Mouse (Mus musculus) kidney, adult 8-10 months (tissue): Measurements from ENCODE around the gene Gpank1.
A peak's percentile ranks its signal among the peaks of the same experiment; 100 is the strongest.

Source experiments
- DNase-seq, 2 experiments: peaks; one replicate each; pipeline ENCODE4 v3.0.0; 2022

Gene Gpank1

GRCm38 (mm10) chr17:35132174-35132560 lies 10.9 kb downstream of the Gpank1 start:
- DNase-seq: no peak

- DNase-seq: no peak
Measured at GRCm38 (mm10) chr17:35133517-35133916, 12.3 kb downstream of the Gpank1 start.

DNA sequence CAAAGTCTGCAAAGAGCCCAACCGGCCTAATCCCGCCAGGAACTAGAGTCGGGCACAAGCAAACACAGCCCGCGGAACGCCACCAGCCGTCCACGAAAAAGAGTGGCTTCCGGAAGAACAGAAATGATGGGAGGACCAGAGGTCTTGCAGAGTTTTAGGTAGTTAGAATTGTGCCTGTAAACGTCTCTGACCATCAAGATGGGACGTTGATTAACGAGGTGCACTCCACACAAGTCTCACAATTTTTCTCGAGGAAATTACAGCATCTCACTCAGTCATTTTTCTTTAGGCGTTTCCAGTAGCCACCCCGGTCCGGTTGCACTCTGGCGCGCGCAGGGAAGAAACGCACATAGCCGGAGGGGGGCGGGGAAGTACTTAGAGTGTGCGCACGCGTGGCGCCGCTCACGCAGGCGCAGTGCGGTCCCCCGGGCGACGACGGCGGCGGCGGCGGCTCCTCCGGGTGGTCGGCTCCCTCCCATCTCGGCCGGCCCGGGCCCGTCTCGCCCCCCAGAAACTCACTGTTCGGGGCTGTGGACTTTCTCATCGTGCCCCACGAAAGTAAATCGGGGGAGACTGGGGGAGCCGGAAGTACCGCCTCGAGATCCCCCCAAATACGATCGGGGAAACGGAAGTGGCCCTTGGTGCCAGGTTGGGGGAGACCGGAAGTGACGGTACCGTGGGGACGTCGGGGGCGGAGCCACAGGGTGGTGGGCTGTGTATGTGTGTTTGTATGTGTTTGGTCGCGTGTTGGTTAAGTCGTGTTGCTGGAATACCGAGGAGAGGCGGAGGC lies 13.7 kb downstream of the Gpank1 start, which contains the start of gene Bag6:
Gene Bag6, plus strand, starts transcription at position 378 of the 790 bp plus-strand sequence.
- DNase-seq: peak; percentile 92 to 93

DNA sequence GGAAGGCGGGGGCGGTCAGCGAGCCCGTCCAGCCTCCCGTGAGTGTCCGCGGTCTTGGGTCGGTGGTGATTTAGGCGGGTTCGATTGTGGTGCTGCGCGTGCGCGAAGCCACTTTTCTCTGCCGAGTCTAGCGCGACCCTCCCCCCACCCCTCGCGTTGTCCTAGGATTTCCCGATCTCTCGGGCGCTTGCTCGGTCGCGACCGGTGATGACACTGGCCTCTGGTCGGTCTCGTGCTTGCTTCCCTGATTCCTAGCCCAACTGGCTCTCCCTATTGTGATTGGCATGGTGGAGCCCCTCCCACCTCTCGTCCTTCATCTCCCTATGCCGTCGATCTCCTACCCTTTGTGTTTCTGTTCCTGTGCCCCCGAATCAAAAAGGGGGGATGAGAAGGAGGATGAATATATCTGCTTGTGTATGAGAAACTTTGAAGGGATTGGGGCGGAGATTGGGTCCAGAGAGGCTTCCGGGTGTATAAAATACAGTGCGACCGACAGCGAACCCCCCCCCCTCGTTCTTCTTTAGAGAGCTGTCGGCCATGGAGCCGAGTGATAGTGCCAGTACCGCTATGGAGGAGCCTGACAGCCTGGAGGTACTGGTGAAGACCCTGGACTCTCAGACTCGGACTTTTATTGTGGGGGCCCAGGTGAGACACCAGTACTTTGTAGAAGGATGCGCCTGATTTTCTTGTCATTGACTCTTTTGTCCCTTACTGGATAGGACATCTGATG lies 14.5 kb downstream of the Gpank1 start:
- DNase-seq: no peak

- no peak for DNase-seq
Measured at GRCm38 (mm10) chr17:35139269-35139668, 18.0 kb downstream of the Gpank1 start.

- DNase-seq: no peak
Measured at GRCm38 (mm10) chr17:35140490-35140996, 19.3 kb downstream of the Gpank1 start.

DNA sequence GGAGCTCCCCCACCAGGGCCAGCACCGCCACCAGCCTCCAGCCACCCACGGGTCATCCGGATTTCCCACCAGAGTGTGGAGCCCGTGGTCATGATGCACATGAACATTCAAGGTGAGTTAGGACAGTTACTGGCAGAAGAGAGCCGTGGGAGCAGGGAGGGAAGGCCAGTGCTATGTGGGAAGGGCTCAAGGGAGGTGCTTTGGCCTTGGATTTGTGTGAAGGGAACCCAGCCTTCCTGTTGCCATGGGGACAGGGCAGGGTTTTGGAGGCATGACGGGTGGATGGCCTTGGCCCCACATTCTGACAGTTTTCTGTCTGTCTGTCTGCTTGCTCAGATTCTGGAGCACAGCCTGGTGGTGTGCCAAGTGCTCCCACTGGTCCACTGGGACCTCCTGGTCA lies 20.7 kb downstream of the Gpank1 start:
- no peak for DNase-seq

- DNase-seq: no peak
Measured at GRCm38 (mm10) chr17:35146139-35146538, 24.9 kb downstream of the Gpank1 start.

DNA sequence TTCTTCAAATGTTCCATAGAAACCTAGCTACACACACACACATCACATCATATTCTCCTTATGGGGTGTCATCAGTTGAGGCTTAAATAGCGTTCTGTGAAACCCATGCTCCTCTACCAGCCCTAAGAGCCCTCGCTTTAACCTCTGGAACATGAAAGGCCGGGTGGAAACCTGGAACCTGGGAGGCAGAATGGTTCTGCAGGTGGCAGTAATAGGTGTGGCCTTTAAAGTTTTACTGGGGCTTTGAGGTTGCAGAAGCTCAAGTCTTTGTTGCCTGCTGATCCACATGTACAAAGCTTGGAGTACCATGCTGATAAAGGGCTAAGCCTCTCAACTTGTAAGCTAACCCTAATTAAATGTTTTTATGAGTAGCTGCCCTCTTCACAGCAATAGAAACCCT lies 26.1 kb downstream of the Gpank1 start:
- no peak for DNase-seq

DNA sequence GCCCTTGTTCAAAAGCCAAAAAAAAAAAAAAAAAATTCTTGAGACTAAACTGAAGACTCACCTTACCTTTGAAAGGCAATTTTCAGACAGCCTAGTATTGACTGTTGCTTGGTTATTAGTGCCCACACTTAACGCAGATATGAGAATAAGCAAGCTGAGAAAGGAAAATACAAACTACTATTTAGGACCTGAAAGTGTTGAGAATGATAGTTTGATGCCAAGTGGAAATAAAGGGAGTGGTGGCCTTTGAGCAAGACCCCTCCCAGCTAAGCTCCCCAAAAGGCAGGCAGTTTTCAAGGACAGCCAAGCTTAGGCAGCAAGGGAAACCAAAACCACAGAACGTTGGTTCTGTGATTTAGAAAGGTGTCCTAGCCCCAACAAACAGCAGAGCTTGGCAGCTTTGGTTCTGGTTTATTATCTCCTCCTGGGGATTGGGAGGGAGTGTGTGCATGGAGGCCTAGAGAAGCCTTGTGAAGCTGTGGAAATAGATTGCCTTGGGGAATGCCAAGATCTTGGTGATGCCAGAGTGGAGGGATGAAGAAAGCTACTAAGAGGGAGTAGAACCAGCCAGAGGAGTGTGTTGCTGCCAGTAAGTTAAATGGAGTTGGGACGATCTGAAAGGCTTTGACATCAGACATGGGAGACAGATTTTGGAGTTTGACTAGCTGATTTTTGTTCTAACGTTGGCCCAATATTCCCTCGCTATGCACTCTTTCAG lies 26.8 kb downstream of the Gpank1 start:
- DNase-seq: no peak

- no peak for DNase-seq
Measured at GRCm38 (mm10) chr17:35152121-35152520, 30.9 kb downstream of the Gpank1 start.

DNA sequence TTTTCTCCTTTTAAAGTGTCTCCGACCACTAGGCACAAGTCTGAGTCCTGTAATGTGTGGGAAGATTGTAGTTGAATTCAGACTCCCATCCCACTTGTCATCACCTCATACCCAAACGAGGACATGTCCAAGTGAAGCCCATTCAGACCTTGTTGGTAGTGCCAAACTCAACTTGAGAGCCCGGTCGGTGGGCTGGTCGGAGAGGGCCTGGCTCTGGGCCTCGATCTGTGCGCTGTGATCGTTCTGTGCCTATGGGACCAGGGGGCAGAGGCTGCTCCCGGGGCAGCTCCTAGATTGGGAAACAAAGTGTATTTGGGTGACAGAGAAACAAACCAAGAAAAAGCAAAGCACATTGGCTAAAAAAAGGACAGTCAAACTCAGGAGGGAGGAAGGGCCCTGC lies 31.8 kb downstream of the Gpank1 start:
- DNase-seq: no peak

- no peak for DNase-seq
Measured at GRCm38 (mm10) chr17:35153931-35154330, 32.7 kb downstream of the Gpank1 start.

DNA sequence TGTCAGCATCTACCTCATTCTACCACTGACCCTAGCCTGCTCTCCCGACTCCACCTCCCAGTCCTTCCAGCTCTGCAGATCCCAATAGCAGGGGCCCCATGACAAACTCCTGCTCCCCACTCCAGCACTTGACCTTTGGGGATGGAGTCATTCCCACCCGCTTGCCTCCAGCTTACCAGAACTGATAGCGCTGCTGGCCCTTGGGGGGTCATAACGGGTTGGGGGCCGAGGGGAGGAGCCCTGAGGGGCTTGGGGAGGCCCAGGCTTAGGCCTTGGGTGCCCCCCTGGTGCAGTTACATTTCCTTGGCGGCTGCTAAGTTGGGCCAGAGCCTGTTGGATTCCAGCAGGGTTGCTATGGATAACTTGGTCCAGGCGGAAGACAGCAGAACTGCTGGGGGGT lies 33.4 kb downstream of the Gpank1 start:
- no peak for DNase-seq

- no peak for DNase-seq
Measured at GRCm38 (mm10) chr17:35155451-35155850, 34.2 kb downstream of the Gpank1 start.

- DNase-seq: no peak
Measured at GRCm38 (mm10) chr17:35156461-35157200, 35.4 kb downstream of the Gpank1 start.

- no peak for DNase-seq
Measured at GRCm38 (mm10) chr17:35157254-35157653, 36.0 kb downstream of the Gpank1 start.

DNA sequence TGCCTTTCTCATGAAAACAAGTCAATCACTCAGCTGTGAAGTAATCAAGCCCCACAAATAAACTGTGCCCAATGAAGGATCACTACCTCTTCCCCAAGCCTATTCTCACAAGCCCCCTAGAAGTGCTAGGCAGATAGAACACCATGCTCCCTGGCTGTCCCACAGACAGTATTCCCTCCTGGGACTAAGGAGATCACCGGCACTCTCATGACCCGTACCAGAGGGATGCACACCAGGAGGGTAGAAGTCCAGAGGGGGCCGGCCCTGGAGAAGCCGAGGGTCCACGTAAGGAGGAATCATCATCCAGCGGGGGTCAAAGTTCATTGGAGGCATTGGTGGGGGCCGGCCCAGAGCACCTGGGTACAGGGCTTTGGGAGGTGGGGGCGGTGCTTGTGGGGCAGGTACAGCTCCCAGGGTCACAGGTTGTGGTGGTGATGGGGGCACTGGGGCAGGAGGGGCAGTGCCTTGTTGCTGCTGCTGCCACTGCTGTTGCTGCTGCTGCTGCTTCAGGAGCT lies 36.5 kb downstream of the Gpank1 start:
- DNase-seq: no peak

GRCm38 (mm10) chr17:35158850-35159593 lies 37.8 kb downstream of the Gpank1 start:
- no peak for DNase-seq

- DNase-seq: no peak
Measured at GRCm38 (mm10) chr17:35159638-35160037, 38.4 kb downstream of the Gpank1 start.

DNA sequence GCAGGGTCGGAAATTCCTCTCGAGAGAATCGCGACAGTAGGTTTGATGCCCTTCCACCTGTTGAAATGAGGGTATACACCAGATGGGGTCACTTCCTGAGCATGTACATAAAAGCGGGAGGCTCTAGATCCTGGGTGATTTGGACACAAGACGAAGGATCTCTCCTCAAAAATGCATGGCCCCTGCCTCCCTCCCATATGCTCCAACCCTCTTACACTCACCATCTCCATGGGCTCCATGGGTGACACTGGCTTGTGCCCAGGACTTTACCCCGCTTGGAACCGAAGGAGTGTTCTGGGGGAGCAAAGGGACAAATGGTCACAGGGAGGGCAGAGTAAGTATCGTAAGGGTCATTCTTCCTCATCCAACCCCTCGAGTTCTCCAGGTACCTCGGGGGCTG lies 40.2 kb downstream of the Gpank1 start:
- no peak for DNase-seq

DNA sequence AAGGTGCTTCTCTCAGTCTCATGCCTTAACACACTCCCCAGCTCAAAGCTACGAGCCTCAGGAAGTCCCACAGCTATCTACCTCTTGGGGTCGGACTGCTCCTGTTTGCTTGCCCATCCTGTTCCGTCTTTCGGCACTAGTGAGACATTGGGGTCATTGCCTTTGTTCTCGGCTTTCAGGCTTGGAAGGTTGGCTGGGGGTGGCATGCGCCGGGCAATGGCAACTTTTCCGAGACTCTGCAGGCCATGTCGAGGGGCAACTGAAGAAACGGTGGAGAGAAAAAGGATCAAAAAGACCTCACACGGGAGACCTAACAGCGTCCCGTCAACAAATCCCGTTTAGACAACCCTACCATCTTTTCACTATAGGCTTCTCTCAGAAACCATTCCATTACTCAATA lies 40.9 kb downstream of the Gpank1 start:
- DNase-seq: no peak
